Mouse (Mus musculus) erythroid progenitor cell, adult 5-6 weeks (primary cell): ENCODE results near the gene Erg. TPM values are rescaled to one million over a fixed set of nuclear protein-coding genes. Genes with fewer than 3 reads are reported as not detected.

Experiments used
- ATAC-seq: replicated peaks from 2 replicates; pipeline ENCODE4 v1.8.0; 2016; ENCODE audit warnings: moderate number of reproducible peaks, mild to moderate bottlenecking, moderate TSS enrichment, inconsistent platforms; ENCODE audit not compliant: poor library complexity, low FRiP score, severe bottlenecking
- total RNA-seq, 2 experiments: library from RNA; stranded (forward) in 1 of 2; stranded (reverse) in 1 of 2; fragments of 150-400 nt in 1 of 2; fragments of 186-747, 209-891 nt in 1 of 2; gene quantifications; 2 replicates each; pipeline versions ENCODE4 v1.2.3 to v1.2.4; 2015 to 2017; ENCODE audit warnings: low replicate concordance in 2 of 2

The Erg gene
- total RNA-seq (2015; ENCODE audit: low replicate concordance) (4.6 and 5.0 TPM in 2 replicates), total RNA-seq (2017; ENCODE audit: low replicate concordance) (2.4 and 8.1 TPM in 2 replicates)

GRCm38 (mm10) chr16:95586311-95586602 is at the start of gene Erg:
Gene Erg (minus strand): TSS chr16:95586593.
- ATAC-seq = no peak

DNA sequence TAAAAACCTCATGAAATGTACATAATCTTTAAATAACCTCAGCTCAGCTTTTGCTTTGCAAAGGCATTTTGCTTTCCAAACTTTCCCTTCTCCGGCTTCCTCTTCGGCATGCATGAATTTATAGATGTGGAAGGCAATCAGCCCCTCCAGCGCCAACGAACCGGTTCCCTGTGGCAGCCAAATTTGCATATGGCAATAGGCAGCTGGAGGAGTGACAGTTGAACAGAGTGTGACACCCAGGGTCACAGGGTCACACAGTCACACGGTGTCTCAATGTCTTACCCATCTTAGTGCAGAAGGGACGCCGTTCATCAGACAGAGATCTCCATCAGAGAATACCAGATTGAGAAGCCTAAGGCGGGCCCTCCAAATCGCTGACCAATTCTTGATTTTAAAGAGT is 45.4 kb upstream of the Erg start:
- no peak for ATAC-seq

DNA sequence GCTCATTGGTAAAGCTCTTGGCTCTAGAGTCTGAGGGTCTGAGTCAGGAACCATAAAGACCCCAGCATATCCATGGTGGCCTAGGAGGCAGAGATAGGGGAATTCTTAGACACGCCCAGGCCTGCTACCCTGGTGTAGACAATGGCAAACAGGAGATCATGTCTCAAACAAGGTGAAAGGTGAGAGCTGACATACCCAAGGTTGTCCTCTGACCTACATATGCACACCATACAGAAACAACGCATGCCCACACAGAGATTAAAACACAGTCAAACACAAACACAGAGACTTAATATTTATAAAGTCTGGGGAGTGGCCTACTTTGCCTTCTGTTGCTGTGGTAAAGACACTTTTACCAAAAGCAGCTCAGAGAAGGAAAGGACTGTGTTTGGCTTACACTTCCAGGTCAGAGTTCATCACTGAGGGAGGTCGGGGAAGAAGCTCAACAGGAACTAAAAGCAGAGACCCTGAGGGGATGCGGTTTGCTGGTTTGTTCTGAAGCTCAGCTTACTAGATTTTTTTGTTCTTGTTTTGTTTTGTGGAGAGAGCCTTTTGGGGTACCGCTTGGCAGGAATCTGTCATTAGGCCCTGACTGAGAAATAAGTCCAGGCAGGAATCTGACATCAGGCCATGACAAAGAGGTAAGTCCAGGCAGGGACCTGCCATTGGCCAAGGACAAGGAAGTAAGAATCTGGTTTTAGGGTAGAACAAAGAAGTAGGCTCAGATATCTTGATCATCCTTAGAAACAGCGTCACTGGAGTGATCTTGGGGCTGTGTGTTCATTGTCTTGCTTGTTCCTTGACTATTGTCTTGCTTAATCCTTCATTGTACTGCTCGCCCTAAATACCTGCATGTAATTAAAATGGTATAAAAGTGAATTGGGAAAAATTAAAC is 37.7 kb upstream of the Erg start:
- no peak for ATAC-seq

DNA sequence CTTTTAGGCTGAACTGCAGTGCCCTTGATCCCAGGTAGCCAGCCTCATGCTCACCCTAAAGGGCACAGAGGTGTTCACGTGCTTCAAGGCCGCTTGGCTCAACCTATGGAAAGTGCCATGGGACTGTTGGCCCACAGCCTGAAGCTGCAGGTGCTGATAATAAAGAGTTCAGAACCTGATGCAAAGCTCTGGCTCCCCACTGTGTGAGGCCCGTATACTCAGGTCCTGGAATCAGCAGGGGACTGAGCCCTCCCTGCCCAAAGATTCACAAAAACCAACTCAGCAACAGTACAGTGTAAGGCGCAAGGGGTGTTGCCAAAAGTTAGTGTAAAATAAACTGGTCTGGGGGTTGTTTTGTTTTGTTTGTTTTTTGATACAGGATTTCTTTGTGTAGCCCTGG is 36.7 kb upstream of the Erg start:
- ATAC-seq = no peak

DNA sequence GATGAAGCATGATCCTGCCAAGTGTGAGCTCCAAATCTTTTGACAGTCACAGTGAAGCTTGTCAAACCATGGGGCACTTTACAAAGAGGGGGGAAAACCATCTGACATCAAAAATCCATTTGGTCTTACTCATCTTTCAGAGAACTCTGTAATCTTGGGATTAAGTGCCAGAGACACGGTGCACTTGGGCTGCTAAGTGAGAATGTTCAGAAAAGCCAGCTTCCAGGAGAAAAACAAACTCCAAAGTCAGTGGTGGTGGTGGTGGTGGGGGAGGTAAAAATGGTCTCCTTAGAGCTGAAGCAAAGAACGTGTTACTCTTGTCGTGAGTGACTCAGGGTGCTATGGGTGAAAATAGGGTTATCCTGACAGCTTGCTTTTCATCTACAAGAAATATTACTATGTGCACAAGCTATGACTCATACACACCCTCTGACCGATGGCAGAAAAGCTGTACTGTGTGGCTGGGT is 33.5 kb upstream of the Erg start:
- no peak for ATAC-seq

- no peak for ATAC-seq
Observed at GRCm38 (mm10) chr16:95618206-95618605, 31.8 kb upstream of the Erg start.

DNA sequence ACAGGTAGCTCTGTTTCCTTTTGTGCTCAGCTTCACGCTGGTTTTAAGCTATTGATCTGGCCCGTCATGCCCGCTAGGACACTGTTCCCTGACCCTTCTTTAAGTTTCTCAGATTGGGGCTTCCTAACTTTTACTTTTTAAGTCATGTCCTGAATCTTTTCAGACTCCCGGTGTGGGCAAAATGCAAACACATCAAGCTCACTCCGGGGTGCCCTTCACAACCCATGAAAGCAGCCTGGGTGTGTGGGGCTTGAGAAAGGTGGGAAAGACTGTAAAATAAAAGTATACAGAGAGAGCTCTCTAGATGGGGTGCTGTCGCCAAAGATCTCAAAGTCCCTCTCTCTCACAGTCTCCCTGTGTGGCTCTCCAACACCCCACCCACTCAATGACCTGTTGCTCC is 31.3 kb upstream of the Erg start:
- ATAC-seq = no peak

DNA sequence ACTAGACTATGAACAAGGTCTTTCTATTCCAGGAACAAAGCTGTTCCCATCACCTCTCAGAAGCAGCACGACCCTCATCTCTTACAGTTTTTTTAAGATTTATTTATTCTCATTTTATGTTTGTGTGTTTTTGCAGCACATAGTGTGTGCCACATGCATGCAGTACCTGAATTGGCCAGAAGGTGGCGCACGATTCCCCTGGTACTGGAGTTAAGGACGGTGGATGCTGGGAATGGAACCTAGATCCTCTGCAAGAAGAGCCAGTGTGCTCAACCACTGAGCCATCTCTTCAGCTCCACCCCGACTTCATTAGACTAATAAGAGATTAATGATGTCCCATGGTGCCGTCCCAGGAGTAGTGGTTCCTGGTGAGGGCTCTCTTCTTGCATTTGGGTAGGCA is 29.2 kb upstream of the Erg start:
- ATAC-seq = 0 out of 2 replicates have a peak, but pooled peaks have one; percentile 39

- ATAC-seq = no peak
Observed at GRCm38 (mm10) chr16:95614482-95614881, 28.1 kb upstream of the Erg start.

DNA sequence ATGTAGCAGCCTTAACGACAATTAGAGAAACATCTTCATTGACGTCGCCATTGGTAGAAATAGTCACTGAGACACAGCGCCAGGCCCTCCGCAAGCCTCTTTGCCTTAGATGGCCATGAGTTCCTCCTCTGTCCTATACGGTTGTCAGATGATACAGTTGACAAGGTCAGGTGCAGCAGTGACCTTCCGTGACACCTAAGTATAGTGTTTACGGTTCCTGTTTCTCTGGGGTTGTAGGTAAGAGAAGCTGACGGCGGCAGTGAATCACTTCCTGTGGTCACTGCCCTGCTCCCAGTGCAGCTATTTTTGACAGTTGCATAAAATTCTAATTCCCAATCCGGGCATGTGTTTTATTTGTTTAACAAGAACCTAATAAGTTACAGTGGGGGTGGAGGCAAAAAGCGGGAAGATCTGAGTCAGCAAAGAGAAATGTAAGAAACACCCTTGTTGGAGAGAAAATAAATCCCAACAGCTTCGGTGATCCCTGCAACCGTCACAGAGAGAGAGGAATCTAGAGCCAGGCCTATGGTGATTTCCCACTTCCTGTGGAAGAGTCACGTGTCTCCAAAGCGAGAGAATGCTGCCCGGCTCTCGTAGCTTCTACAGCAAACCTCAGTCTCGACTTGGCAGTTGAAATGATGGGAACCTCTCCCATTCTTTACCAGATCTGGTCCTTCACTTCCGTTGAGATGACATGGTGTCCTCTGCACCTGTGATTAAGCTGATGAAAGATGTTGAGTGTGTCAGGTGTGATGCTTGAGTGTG is 25.8 kb upstream of the Erg start:
- no peak for ATAC-seq

- ATAC-seq = no peak
Observed at GRCm38 (mm10) chr16:95608624-95609023, 22.2 kb upstream of the Erg start.

DNA sequence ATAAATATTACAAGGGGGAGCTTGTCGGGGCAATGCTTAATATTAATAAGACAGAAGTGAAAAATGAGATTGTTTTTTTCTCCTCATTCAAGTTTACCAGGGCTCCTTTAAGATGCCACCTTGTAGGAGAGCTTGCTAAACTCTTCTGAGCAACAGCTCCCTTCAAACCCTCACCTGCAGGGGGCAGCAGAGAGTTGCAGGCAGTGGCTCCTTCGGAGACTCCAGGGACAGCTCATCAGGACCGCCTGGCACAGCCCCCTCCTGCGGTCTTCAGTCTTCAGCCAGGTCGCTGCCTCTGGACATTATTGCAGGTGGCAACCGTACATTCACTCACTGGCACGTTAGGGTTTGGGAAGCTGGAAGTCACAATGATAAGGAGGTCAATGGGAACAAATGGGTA is 18.9 kb upstream of the Erg start:
- no peak; the same call in 1 of the 2 replicates for ATAC-seq

GRCm38 (mm10) chr16:95602504-95602903 is 16.1 kb upstream of the Erg start:
- no peak for ATAC-seq

DNA sequence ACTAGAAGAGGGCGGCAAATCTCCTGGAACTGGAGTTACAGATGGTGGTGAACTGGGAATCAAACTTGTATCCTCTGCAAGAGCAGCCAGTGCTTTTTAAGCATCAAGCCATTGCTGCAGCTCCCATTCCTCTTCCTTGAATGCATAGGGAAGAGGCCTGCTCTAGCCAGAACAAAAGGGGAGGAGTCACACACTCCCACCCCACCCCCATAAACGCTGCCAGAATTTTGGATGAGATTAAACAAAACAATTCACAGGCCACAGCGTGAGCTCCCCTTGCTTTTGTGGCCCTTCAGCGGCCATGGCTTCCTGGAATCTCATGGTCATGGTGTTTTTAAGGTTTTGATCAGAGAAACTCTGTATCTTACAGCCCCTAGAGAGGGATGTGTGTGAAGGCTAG is 15.4 kb upstream of the Erg start:
- ATAC-seq = no peak

- no peak for ATAC-seq
Observed at GRCm38 (mm10) chr16:95601219-95601580, 14.8 kb upstream of the Erg start.

GRCm38 (mm10) chr16:95600572-95601218 is 14.3 kb upstream of the Erg start:
- ATAC-seq = no peak

GRCm38 (mm10) chr16:95598930-95599329 is 12.5 kb upstream of the Erg start:
- ATAC-seq = no peak

DNA sequence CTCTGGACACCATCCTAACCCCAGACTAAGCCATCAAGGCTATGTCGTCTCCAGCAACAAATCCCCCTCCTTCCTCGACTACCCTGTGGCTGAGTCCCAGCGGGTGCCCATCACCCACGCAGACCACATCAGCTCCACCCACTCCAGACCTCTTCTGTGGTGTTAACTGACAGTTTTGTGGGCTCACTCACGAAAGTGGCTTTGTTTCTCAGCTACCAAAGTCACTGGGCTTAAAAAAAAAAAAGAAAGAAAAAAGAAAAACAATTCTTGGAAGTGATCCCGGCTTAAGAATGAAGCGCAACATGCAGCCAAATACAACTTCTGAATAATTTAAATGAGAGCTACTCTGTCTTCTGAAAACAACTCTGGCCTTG is 11.2 kb upstream of the Erg start:
- ATAC-seq = no peak

DNA sequence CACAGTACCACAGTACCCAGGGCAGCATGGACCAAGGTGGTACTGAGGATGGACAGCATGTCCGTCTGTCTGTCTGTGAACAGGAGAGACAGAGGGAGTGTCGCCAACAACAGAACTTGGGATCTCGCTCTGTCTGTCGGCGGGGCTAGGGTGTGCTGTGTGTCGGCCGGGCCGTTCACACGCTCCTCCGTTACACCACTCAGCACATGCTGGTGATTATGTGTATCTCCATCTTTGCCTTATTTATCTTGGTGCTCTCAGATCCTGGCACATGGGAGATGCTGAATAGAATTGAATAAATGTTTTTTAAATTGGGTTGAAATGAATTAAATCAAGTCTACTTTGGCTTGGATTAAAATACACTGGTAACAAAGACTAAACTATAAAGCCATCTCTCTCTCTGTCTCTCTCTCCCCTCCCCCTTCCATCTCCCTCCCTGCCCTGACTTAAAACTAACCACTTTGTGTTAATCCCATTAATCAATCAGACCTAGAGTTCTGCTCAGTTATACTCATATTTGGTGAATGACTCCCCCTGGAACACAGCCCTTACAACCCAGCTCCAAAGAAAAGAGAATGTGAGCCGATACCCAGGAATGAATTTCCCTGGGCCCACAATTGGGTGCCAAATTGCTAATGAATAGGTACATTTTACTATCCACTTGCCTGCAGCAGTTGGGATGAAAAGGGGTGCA is 10.6 kb upstream of the Erg start:
- ATAC-seq = no peak

GRCm38 (mm10) chr16:95588849-95589248 is 2.5 kb upstream of the Erg start:
- no peak for ATAC-seq
